In the genomic region with DNA sequence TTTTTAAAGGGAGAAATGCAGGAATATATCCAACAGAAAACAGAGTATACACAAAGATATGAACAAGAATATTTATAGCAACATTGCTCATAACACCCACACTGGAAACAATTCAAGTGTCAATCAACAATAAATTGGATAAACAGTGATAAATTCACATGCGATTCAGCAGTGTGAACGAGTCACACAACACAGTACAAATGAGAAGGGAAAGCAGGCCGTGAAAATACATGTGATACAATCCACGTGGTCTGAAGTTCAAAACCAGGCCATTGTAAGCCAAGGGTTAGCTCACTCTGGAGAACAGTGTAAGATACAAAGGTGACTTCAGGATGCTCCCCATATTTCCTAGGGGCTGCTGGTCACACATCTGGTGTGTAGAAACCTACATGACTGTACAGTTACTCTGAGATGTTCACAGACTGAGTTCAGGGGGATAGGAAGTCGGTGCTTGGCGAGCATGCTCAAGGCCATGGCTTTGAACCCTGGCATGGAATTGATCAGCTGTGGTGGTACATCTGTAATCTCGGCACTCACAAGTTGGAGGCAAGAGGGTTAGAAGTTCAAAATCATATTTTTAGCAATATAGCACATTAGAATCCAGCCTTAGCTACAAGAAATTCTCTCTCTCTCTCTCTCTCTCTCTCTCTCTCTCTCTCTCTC, we compare ENCODE assay signal across 18 mouse cellular contexts. TPM values are rescaled to one million over a fixed set of nuclear protein-coding genes. Genes with fewer than 3 reads are reported as not detected.
"Had no signal": no experiment of that assay in that cellular context is flagged by ENCODE, and none has a peak within 500 bp of the region (broad histone marks: within the 10 kb centered on the region; RNA-seq: fewer than 3 reads in every experiment).

No protein-coding gene starts in this region.

- H3K27ac ChIP-seq: limb, embryonic 12.5 days; limb, embryonic 15.5 days; liver, embryonic 14.5 days; lung, embryonic 15.5 days had no signal

- H3K36me3 ChIP-seq: limb, embryonic 12.5 days; limb, embryonic 15.5 days; lung, embryonic 15.5 days had no signal

- H3K9me3 ChIP-seq: limb, embryonic 12.5 days; limb, embryonic 15.5 days; lung, embryonic 15.5 days had no signal

- H3K4me3 ChIP-seq: limb, embryonic 12.5 days; limb, embryonic 15.5 days; lung, embryonic 15.5 days had no signal

- DNase-seq: kidney, postnatal 10 days; kidney, postnatal 4 days; left cerebral cortex, postnatal 4 days; lung, adult 18-20 months; lung, postnatal 14 days; lung, postnatal 4 days; thymus, adult 18-20 months; thymus, postnatal 36 days had no signal

- H3K27me3 ChIP-seq: limb, embryonic 15.5 days; lung, embryonic 15.5 days had no signal

- H3K4me2 ChIP-seq: limb, embryonic 12.5 days; limb, embryonic 15.5 days; liver, embryonic 11.5 days; lung, embryonic 15.5 days; midbrain, embryonic 11.5 days had no signal

- H3K9ac ChIP-seq: limb, embryonic 12.5 days; limb, embryonic 15.5 days; liver, embryonic 14.5 days; lung, embryonic 15.5 days had no signal

- H3K4me1 ChIP-seq: limb, embryonic 15.5 days had no signal

RNA-seq across cellular contexts. Expression of a gene that starts 10.2 kb away (rescaled TPM):
- total RNA-seq: megakaryocyte progenitor cell, adult 5-6 weeks had no signal

RNA-seq across cellular contexts. Expression of a gene that starts 38.4 kb away (rescaled TPM):
- total RNA-seq: left cerebral cortex, postnatal 14 days; left cerebral cortex, postnatal 4 days; megakaryocyte-erythroid progenitor cell, adult 5-6 weeks had no signal
- polyA plus RNA-seq: liver, embryonic 11.5 days; liver, embryonic 14.5 days; midbrain, embryonic 14.5 days had no signal
